In genomic region chr1:95665951-95666484, GRCm38 (mm10) we compare ENCODE assay signal across 7 mouse cellular contexts. TPM values are rescaled to one million over a fixed set of nuclear protein-coding genes. Genes with fewer than 3 reads are reported as not detected.
A peak's percentile ranks its signal among the peaks of the same experiment; 100 is the strongest.
DNase-seq lines count a peak whose midpoint lies in the region; ATAC-seq lines count a peak whose summit lies in the region.

No protein-coding gene starts in this region.

- peak overlapping the region; percentile 53 for H3K4me2 ChIP-seq in liver, embryonic 16.5 days (ENCODE audit: low read depth, low read length)

- peak overlapping the region; percentile 60 for H3K4me3 ChIP-seq in liver, embryonic 16.5 days (ENCODE audit: low read depth, low read length)

- peaks cover 2% of the 10 kb centered on the region for H3K4me1 ChIP-seq in liver, embryonic 16.5 days (ENCODE audit: control insufficient read depth, low read depth, low read length)

- H3K9ac ChIP-seq in liver, embryonic 16.5 days (ENCODE audit: low read depth, low read length), result no peak overlapping the region

- H3K9me3 ChIP-seq in liver, embryonic 16.5 days (replicated peaks; ENCODE audit: control insufficient read depth, low read length), result no peaks in the 10 kb centered on the region

- peak; percentile 30 for ATAC-seq in CD4-positive, CD25-positive, alpha-beta regulatory T cell, adult 4 months
- ATAC-seq in liver, embryonic 16.5 days (ENCODE audit: low read depth), result no peak

- H3K36me3 ChIP-seq in liver, embryonic 16.5 days (ENCODE audit: control insufficient read depth, insufficient read depth), result no peaks in the 10 kb centered on the region

- WGBS in liver, embryonic 16.5 days (ENCODE audit: insufficient replicate concordance), result under 1% methylated on average over 17 of the region's 17 CpGs

- peak overlapping the region; percentile 33; the same call in 1 of the 2 replicates for H3K27ac ChIP-seq in liver, embryonic 16.5 days (ENCODE audit: low read length)

- DNase-seq in adrenal gland, postnatal 14 days, result peak; percentile 31
- DNase-seq in gastrocnemius, postnatal 25 days, result peak; percentile 10
- peak; percentile 88 for DNase-seq in induced T-regulatory cell, adult 2 months (ENCODE audit: low read depth)
- DNase-seq in neural tube, embryonic 10.5 days (ENCODE audit: extremely low spot score, low spot score), result peak; percentile 49
- DNase-seq in thymus, postnatal 25 days, result peak; percentile 71

- H3K27me3 ChIP-seq in liver, embryonic 16.5 days (ENCODE audit: control insufficient read depth, insufficient read depth, low read depth, low read length), result peaks cover 7% of the 10 kb centered on the region

RNA-seq across cellular contexts. Expression of gene St8sia4, which starts 1.4 kb away (rescaled TPM):
- polyA plus RNA-seq in CD4-positive, CD25-positive, alpha-beta regulatory T cell, adult 4 months (2017; shearing (Covaris generic)), result 10 to 100 TPM; 50.7 to 56.5 TPM
- 5.0 and 10.4 TPM in 2 replicates for total RNA-seq in adrenal gland, postnatal 14 days (2021)
- total RNA-seq in gastrocnemius, postnatal 25 days (2021), result 1 to 10 TPM; 2.0 to 2.8 TPM
- polyA plus RNA-seq in liver, embryonic 16.5 days (2015; fragmentation: Nextera tagmentation; extraction: Ambion mirVana), result 1.6 and 1.9 TPM in 2 replicates

Comparison
In these comparisons a context has a peak if more than half of its experiments do, and no peak if none do; other contexts are left out.
1. DNase-seq: peak in every context shown above with its lines; median percentile 88 in induced T-regulatory cell, adult 2 months; 71 in thymus, postnatal 25 days; 49 in neural tube, embryonic 10.5 days; 31 in adrenal gland, postnatal 14 days; 10 in gastrocnemius, postnatal 25 days.